Mouse (Mus musculus) hindbrain, embryonic 11.5 days (tissue): ENCODE measurements around the gene Fam76a. TPM values are rescaled to one million over a fixed set of nuclear protein-coding genes. Genes with fewer than 3 reads are reported as not detected.
A peak's percentile ranks its signal among the peaks of the same experiment; 100 is the strongest.
"Not testable (repeated sequence)": the region's sequence is repeated elsewhere in the genome, so short reads cannot be mapped to it uniquely, and the experiment has no call there.

Experiments
- ATAC-seq: fragments of 200-750 bp; cut with Nextera tagmentation; 2 replicates; pipeline ENCODE4 v1.8.0; 2017; ENCODE audit warnings: mild to moderate bottlenecking, moderate TSS enrichment, moderate library complexity; ENCODE audit not compliant: low FRiP score
- DNase-seq: peaks from one replicate; pipeline ENCODE4 v3.0.0-alpha.2; 2015; ENCODE audit warnings: low spot score
- H3K27ac ChIP-seq: fragments of 300-500 bp; sonication (generic); 2 replicates; pipeline ENCODE4 v1.5.1; 2014; ENCODE audit warnings: mild to moderate bottlenecking, low read depth, low read length
- H3K27me3 ChIP-seq: fragments of 300-500 bp; sonication (generic); 2 replicates; pipeline ENCODE4 v1.6.1; 2014; ENCODE audit warnings: mild to moderate bottlenecking, low read length, moderate library complexity, mixed read lengths; ENCODE audit not compliant: control insufficient read depth, insufficient read depth
- H3K36me3 ChIP-seq: fragments of 300-500 bp; sonication (generic); 2 replicates; pipeline ENCODE4 v1.6.1; 2014; ENCODE audit warnings: mild to moderate bottlenecking, low read length, moderate library complexity, mixed read lengths; ENCODE audit not compliant: control insufficient read depth, insufficient read depth
- H3K4me1 ChIP-seq: fragments of 300-500 bp; sonication (generic); replicated peaks from 2 replicates; pipeline ENCODE4 v1.6.1; 2014; ENCODE audit warnings: low read length, mixed read lengths; ENCODE audit not compliant: control insufficient read depth, insufficient read depth
- H3K4me2 ChIP-seq: fragments of 300-500 bp; sonication (generic); replicated peaks from 2 replicates; pipeline ENCODE4 v1.6.1; 2014; ENCODE audit warnings: mild to moderate bottlenecking, low read depth, low read length
- H3K4me3 ChIP-seq: fragments of 300-500 bp; sonication (generic); 2 replicates; pipeline ENCODE4 v1.5.1; 2014; ENCODE audit warnings: low read depth, low read length
- H3K9ac ChIP-seq: fragments of 300-500 bp; sonication (generic); 2 replicates; pipeline ENCODE4 v1.6.1; 2014; ENCODE audit warnings: low read depth, low read length
- H3K9me3 ChIP-seq: fragments of 300-500 bp; sonication (generic); 2 replicates; pipeline ENCODE4 v1.6.1; 2016; ENCODE audit warnings: low read length; ENCODE audit not compliant: control insufficient read depth
- WGBS: fragments of 180-500 bp; shearing (Covaris S2); extraction: QIAGEN DNeasy Blood & Tissue Kit; methylation state at CpG from one replicate; pipeline ENCODE4 v1.1.7; 2014; 5-methylcytosine and 5-hydroxymethylcytosine counted together
- polyA plus RNA-seq: library from polyadenylated mRNA; unstranded; fragments of >200 nt; fragmentation: Nextera tagmentation; extraction: Ambion mirVana; gene quantifications from 2 replicates; pipeline ENCODE4 v1.2.1, GENCODE M21; 2014

Fam76a gene
- polyA plus RNA-seq, 1 experiment from 2014 or later = 31.9 TPM

DNA sequence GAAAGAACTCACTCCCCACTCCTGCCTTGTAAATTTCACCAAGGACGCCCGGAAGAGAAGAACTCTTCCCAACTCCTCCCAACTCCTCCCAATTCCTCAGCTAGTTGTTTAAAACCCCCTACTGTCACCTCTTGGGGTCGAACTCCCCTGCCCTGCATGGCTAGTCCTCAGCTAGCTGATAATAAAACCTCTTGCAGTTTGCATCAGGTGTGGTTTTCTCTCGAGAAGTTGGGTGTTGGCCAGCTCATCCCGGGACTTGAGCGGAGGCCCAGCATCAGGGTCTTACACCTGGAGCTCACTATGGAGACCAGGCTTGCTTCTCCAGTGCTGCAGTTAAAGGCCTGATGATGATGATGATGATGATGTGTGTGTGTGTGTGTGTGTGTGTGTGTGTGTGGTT is 3.9 kb downstream of the Fam76a start:
- not testable (repeated sequence) for H3K4me2 ChIP-seq, ATAC-seq, H3K9me3 ChIP-seq, H3K27me3 ChIP-seq, H3K4me1 ChIP-seq, DNase-seq, H3K27ac ChIP-seq, H3K9ac ChIP-seq, H3K36me3 ChIP-seq, H3K4me3 ChIP-seq
- WGBS = 84% methylated on average over 6 of the region's 6 CpGs

DNA sequence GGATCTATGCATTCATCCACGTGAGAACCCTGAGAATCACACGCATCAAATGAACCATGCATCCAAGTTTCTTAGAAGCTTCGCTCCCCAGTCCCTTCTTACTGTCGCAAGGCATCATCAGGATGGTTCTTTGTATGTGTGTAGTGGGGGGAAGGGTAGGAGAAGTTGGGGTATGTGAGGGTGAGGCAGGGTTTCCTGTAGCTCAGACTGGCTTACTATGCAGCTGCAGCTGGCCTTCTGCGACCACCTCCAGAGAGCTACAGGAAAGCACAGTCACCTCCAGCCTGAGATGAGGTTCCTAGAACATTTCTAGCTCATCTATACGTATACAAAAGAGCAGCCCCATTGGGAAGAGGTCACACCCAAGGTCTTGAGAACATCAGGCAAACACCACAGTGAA is 10.2 kb downstream of the Fam76a start:
- H3K9me3 ChIP-seq = no peaks in the 10 kb centered on the region
- no peak overlapping the region for H3K4me2 ChIP-seq
- H3K4me1 ChIP-seq = no peaks in the 10 kb centered on the region
- H3K36me3 ChIP-seq = no peaks in the 10 kb centered on the region; the same call in 1 of the 2 replicates
- H3K27me3 ChIP-seq = no peaks in the 10 kb centered on the region
- ATAC-seq (no peak), DNase-seq (no peak)
- H3K27ac ChIP-seq = no peak overlapping the region
- H3K9ac ChIP-seq = no peak overlapping the region
- WGBS = 91% methylated on average over 6 of the region's 6 CpGs
- no peak overlapping the region for H3K4me3 ChIP-seq

DNA sequence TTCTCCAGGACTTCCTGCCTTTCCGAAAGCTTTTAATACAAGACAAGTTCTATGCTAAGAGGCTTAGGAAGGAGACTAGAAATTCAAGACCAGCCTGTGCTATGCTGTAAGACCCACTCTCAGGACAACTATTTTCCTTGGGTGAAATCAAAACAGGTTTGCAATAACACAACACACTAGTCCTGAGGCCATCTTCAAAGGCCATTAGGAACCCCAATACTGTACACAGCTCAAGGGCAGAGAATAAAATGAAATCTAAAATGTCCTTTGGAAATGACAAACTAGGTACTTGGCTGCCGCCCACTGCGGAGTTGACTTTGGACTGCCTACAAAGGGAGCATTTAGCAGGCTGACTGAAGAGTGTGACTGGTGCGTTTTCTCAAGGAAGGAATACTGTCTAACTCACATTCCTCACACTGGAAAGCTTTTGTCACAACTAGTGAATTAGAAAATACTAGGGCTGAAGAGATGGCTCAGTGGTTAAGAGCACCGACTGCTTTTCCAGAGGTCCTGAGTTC is 16.5 kb downstream of the Fam76a start:
- Histone ChIP-seq H3K27ac (no peak overlapping the region), H3K36me3 (no peaks in the 10 kb centered on the region), H3K9ac (no peak overlapping the region), H3K4me2 (no peak overlapping the region), H3K27me3 (no peaks in the 10 kb centered on the region), H3K9me3 (no peaks in the 10 kb centered on the region), H3K4me3 (no peak overlapping the region), H3K4me1 (no peaks in the 10 kb centered on the region)
- ATAC-seq (no peak), DNase-seq (no peak)
- 94% methylated on average over 5 of the region's 5 CpGs for WGBS

DNA sequence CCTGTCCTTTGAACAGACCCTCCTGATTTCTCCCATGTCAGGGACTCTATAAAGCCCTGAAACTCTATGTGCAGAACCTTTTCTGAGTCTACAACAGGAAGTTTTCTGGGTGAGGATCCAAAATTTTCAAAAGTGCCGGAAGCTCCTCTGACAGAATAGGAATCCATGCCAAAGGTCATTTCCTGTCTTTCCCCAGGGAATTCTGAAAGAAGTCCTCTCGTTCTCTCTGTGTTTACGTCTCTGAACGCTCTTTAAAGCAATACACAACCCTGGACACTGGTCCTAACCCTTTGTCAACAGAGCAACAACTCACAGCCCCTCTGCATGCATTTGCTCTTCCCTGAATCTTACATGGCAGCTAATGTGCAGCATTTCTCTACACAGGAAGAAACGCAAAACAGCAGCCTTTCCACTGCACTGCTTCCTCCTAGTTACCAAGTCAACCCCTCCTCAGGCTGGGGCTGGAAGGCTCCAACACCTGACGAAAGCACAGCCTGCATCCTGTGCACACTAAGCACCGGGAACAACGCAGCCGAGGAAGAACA is 17.5 kb downstream of the Fam76a start:
- WGBS = 71% methylated on average over 9 of the region's 9 CpGs
- Histone ChIP-seq H3K4me1 (no peaks in the 10 kb centered on the region), H3K36me3 (no peaks in the 10 kb centered on the region), H3K27ac (no peak overlapping the region), H3K9ac (no peak overlapping the region), H3K4me2 (no peak overlapping the region), H3K9me3 (no peaks in the 10 kb centered on the region), H3K4me3 (no peak overlapping the region), H3K27me3 (no peaks in the 10 kb centered on the region)
- no peak for DNase-seq
- no peak for ATAC-seq

DNA sequence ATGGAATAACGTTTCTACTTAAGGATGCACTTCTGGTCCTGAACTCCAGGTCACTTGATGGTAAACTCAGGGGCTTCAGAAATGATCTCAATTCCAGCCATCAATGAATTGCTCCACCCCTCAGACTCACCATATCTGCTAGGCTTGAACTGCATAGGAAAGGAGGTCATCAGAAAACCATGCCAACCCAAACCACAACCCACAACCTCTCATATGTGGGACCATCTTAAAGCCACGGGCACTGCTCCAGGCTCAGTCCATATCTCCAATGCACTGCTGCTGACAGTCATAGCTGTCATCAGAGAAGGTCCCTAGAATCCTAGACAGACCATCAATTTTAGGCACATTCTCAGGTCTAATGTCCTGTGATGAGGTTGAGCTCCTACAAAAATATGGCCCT is 18.3 kb downstream of the Fam76a start:
- no peak overlapping the region for H3K27ac ChIP-seq
- no peaks in the 10 kb centered on the region for H3K36me3 ChIP-seq
- WGBS = 90% methylated on average over 2 of the region's 2 CpGs
- DNase-seq = no peak
- H3K4me3 ChIP-seq = no peak overlapping the region
- H3K4me1 ChIP-seq = no peaks in the 10 kb centered on the region
- H3K4me2 ChIP-seq = no peak overlapping the region
- no peak overlapping the region for H3K9ac ChIP-seq
- H3K27me3 ChIP-seq = no peaks in the 10 kb centered on the region
- ATAC-seq = no peak
- no peaks in the 10 kb centered on the region for H3K9me3 ChIP-seq

DNA sequence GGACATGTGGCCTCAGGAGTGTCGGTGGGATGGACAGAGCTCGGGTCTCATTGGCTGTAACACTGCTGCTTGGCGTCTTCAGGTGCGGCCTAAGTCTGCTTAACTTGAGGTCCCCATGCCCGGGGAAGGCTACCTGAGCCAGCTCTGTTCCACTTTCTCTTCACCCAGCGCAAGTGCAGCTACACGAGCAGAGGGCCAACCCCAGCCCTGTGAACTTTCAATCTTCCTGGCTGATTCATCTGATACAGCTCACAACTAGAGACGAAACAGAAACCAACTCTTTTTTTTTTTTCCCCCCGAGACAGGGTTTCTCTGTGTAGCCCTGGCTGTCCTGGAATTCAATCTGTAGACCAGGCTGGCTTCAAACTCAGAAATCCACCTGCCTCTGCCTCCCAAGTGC is 24.2 kb downstream of the Fam76a start:
- Histone ChIP-seq H3K27me3 (no peaks in the 10 kb centered on the region), H3K4me1 (no peaks in the 10 kb centered on the region), H3K4me2 (no peak overlapping the region), H3K36me3 (no peaks in the 10 kb centered on the region), H3K27ac (no peak overlapping the region), H3K9me3 (no peaks in the 10 kb centered on the region), H3K4me3 (no peak overlapping the region), H3K9ac (no peak overlapping the region)
- DNase-seq (no peak), ATAC-seq (no peak)
- 90% methylated on average over 9 of the region's 9 CpGs for WGBS

DNA sequence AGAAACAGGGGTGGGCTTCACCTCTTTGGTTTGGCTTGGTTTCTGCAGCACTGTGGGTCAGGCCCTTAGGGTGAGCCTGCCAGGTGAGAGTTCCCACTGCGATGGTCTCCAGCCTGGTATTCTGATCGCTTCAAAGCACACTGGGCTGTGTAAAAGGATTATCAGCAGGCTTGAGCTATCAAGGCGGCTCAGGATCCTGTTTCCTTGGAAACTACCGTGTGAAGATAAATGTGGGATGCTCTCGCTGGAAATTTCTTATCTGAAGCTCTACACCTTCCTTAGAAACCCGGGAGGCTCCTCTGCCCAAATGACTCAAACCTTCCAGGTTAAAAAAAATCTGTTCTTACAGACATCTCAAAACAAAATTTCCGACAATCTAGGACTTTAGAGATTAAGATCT is 28.0 kb downstream of the Fam76a start:
- Histone ChIP-seq H3K9ac (no peak overlapping the region), H3K27me3 (no peaks in the 10 kb centered on the region), H3K4me3 (no peak overlapping the region), H3K27ac (no peak overlapping the region), H3K4me2 (no peak overlapping the region), H3K9me3 (no peaks in the 10 kb centered on the region), H3K36me3 (no peaks in the 10 kb centered on the region), H3K4me1 (no peaks in the 10 kb centered on the region)
- ATAC-seq (no peak), DNase-seq (no peak)
- 32% methylated on average over 7 of the region's 7 CpGs for WGBS

DNA sequence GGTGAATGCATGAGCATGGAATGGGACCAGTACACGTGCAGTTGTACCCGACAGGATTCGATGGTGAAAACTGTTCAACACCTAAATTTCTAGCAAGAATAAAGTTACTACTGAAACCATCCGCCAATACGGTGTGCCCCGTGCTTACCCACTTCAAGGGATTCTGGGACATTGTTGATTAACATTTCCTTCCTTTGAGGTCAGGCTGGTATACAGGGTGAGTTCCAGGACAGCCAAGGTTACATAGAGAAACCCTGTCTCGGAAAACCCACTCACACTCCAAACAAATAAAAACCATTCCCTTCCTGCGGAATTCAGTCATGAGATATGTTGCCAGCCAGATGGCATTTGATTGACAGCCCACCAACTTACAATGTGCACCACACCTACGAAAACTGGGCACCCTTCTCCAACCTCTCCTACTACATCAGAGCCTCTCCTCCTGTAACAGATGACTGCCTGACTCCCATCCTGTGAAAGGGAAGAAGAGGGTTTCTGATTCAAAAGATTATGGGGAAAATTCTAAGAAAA is 37.4 kb downstream of the Fam76a start:
- no peak for DNase-seq
- Histone ChIP-seq H3K27me3 (no peaks in the 10 kb centered on the region), H3K4me2 (peak overlapping the region; percentile 89), H3K4me1 (0 out of 2 replicates have a peak, but pooled peaks cover 2% of the 10 kb centered on the region), H3K36me3 (no peaks in the 10 kb centered on the region), H3K4me3 (peak overlapping the region; percentile 75), H3K9me3 (no peaks in the 10 kb centered on the region), H3K27ac (peak overlapping the region; percentile 47; the same call in 1 of the 2 replicates), H3K9ac (peak overlapping the region; percentile 86)
- ATAC-seq = peak; percentile 33; the same call in 1 of the 2 replicates
- 16% methylated on average over 9 of the region's 9 CpGs for WGBS
